In genomic region chr4:149444964-149445701, GRCm38 (mm10) we compare ENCODE assay signal across 1 mouse cellular context.
TF ChIP-seq lines count a peak whose summit lies in the region.

No protein-coding gene starts in this region.

TF ChIP-seq in CH12.LX, 34 proteins besides CTCF, POLR2A, EP300 and RAD21:
- TF ChIP-seq UBTF (IDR thresholded peaks at IDR 0.05; ENCODE audit: low read depth, low read length) (peak; percentile 92), MAFK (IDR thresholded peaks at IDR 0.05; ENCODE audit: insufficient replicate concordance, low read length) (no peak), GABPA (IDR thresholded peaks at IDR 0.05; ENCODE audit: insufficient replicate concordance, low read depth, low read length) (no peak), HCFC1 (IDR thresholded peaks at IDR 0.05; ENCODE audit: low read depth, low read length) (peak; percentile 62), ZC3H11A (IDR thresholded peaks at IDR 0.05; ENCODE audit: low read depth, low read length) (no peak), NELFE (IDR thresholded peaks at IDR 0.05; ENCODE audit: low read depth, low read length) (peak; percentile 79), MEF2A (IDR thresholded peaks at IDR 0.05; ENCODE audit: borderline replicate concordance, low read depth, low read length) (peak; percentile 83), JUND (conservative IDR thresholded peaks at IDR 0.05; ENCODE audit: low read depth, low read length) (0 out of 2 replicates have a peak, but pooled peaks have one; percentile 5), PAX5 (IDR thresholded peaks at IDR 0.05; ENCODE audit: low read length) (no peak), RCOR1 (conservative IDR thresholded peaks at IDR 0.05; ENCODE audit: low read depth, low read length) (0 out of 2 replicates have a peak, but pooled peaks have one; percentile 35), POLR2AphosphoS2 (IDR thresholded peaks at IDR 0.05; ENCODE audit: low read depth, low read length) (no peak), E2F4 (IDR thresholded peaks at IDR 0.05; ENCODE audit: insufficient replicate concordance, low read depth, low read length) (0 out of 2 replicates have a peak, but pooled peaks have one; percentile 48), KAT2A (IDR thresholded peaks at IDR 0.05; ENCODE audit: insufficient replicate concordance, low read length) (0 out of 2 replicates have a peak, but pooled peaks have one; percentile 46), BHLHE40 (IDR thresholded peaks at IDR 0.05; ENCODE audit: low read depth, low read length) (peak; percentile 74), TBP (conservative IDR thresholded peaks at IDR 0.05; ENCODE audit: low read depth, low read length) (no peak), ELF1 (IDR thresholded peaks at IDR 0.05; ENCODE audit: low read depth, low read length) (peak; percentile 66; the same call in 1 of the 2 replicates), MYC (IDR thresholded peaks at IDR 0.05; ENCODE audit: low read depth, low read length) (peak; percentile 98), SIN3A (IDR thresholded peaks at IDR 0.05; ENCODE audit: low read length) (peak; percentile 72; the same call in 1 of the 2 replicates), ETS1 (conservative IDR thresholded peaks at IDR 0.05; ENCODE audit: low read depth, low read length) (peak; percentile 62), ZMIZ1 (IDR thresholded peaks at IDR 0.05; ENCODE audit: low read depth, low read length) (peak; percentile 67; the same call in 1 of the 2 replicates), CHD2 (IDR thresholded peaks at IDR 0.05; ENCODE audit: low read length) (no peak), MAX (IDR thresholded peaks at IDR 0.05; ENCODE audit: low read length) (peak; percentile 99), ZNF384 (IDR thresholded peaks at IDR 0.05; ENCODE audit: low read depth, low read length) (peak; percentile 28), SMC3 (IDR thresholded peaks at IDR 0.05; ENCODE audit: low read depth, low read length) (peak; percentile 92), CHD1 (IDR thresholded peaks at IDR 0.05; ENCODE audit: low read depth, low read length) (no peak), ZKSCAN1 (IDR thresholded peaks at IDR 0.05; ENCODE audit: borderline replicate concordance, low read depth, low read length) (no peak), MAZ (IDR thresholded peaks at IDR 0.05; ENCODE audit: low read depth, low read length) (no peak), JUN (IDR thresholded peaks at IDR 0.05; ENCODE audit: insufficient read depth, low read depth, low read length) (no peak), TCF12 (IDR thresholded peaks at IDR 0.05; ENCODE audit: low read depth, low read length) (peak; percentile 72), IRF4 (IDR thresholded peaks at IDR 0.05; ENCODE audit: low read depth, low read length) (peak; percentile 76), USF1 (IDR thresholded peaks at IDR 0.05; ENCODE audit: low read depth, low read length) (peak; percentile 54), NRF1 (IDR thresholded peaks at IDR 0.05; ENCODE audit: low read depth, low read length) (peak; percentile 47; the same call in 1 of the 2 replicates), MXI1 (IDR thresholded peaks at IDR 0.05; ENCODE audit: low read depth, low read length) (peak; percentile 97), USF2 (conservative IDR thresholded peaks at IDR 0.05; ENCODE audit: low read depth, low read length) (no peak; the same call in 1 of the 2 replicates)
